ENCODE assay signal across 8 mouse cellular contexts in genomic region chr12:69681566-69682061, GRCm38 (mm10). TPM values are rescaled to one million over a fixed set of nuclear protein-coding genes. Genes with fewer than 3 reads are reported as not detected.
DNase-seq lines count a peak whose midpoint lies in the region; ATAC-seq lines count a peak whose summit lies in the region.

TSS of gene Sos2 (minus strand) at chr12:69681852.

- H3K9ac ChIP-seq in embryonic facial prominence, embryonic 15.5 days, result peak within 1 kb of the TSS; percentile 95
- peak within 1 kb of the TSS; percentile 99 for H3K9ac ChIP-seq in limb, embryonic 13.5 days
- peak within 1 kb of the TSS; percentile 95 for H3K9ac ChIP-seq in midbrain, embryonic 13.5 days (replicated peaks)

- DNase-seq in 3T3-L1 (ENCODE audit: low read depth, low spot score), result peak; percentile 18
- DNase-seq in adrenal gland, adult 8-10 months, result peak; percentile 30
- peak; percentile 19 for DNase-seq in heart, adult 8-10 months (ENCODE audit: low spot score)
- DNase-seq in kidney, adult 8-10 months, result peak; percentile 50 to 52
- peak; percentile 57 for DNase-seq in spleen, postnatal 36 days (ENCODE audit: low spot score in 2 of 2)

- H3K4me3 ChIP-seq in embryonic facial prominence, embryonic 15.5 days (replicated peaks), result peak within 1 kb of the TSS; percentile 98
- peak within 1 kb of the TSS; percentile 95 for H3K4me3 ChIP-seq in limb, embryonic 13.5 days
- H3K4me3 ChIP-seq in midbrain, embryonic 13.5 days (replicated peaks), result peak within 1 kb of the TSS; percentile 94

- H3K4me1 ChIP-seq in embryonic facial prominence, embryonic 15.5 days, result peaks cover 17% of the 10 kb centered on the region
- H3K4me1 ChIP-seq in limb, embryonic 13.5 days, result peaks cover 23% of the 10 kb centered on the region
- H3K4me1 ChIP-seq in midbrain, embryonic 13.5 days (replicated peaks), result peaks cover 10% of the 10 kb centered on the region

- no peaks in the 10 kb centered on the region for H3K9me3 ChIP-seq in embryonic facial prominence, embryonic 15.5 days (replicated peaks)
- H3K9me3 ChIP-seq in limb, embryonic 13.5 days, result no peaks in the 10 kb centered on the region
- no peaks in the 10 kb centered on the region for H3K9me3 ChIP-seq in midbrain, embryonic 13.5 days

- peak within 1 kb of the TSS; percentile 97 for H3K27ac ChIP-seq in embryonic facial prominence, embryonic 15.5 days (replicated peaks)
- H3K27ac ChIP-seq in limb, embryonic 13.5 days, result peak within 1 kb of the TSS; percentile 95
- peak within 1 kb of the TSS; percentile 98 for H3K27ac ChIP-seq in midbrain, embryonic 13.5 days

- no peaks in the 10 kb centered on the region for H3K27me3 ChIP-seq in embryonic facial prominence, embryonic 15.5 days
- no peaks in the 10 kb centered on the region for H3K27me3 ChIP-seq in limb, embryonic 13.5 days
- no peaks in the 10 kb centered on the region for H3K27me3 ChIP-seq in midbrain, embryonic 13.5 days

- ATAC-seq in embryonic facial prominence, embryonic 15.5 days (ENCODE audit: insufficient number of reproducible peaks, low FRiP score, low TSS enrichment, low read depth), result peak; percentile 85
- peak; percentile 74 for ATAC-seq in limb, embryonic 13.5 days (ENCODE audit: low FRiP score, low read depth)
- ATAC-seq in midbrain, embryonic 13.5 days, result peak; percentile 89

- WGBS in embryonic facial prominence, embryonic 15.5 days, result under 1% methylated on average over 49 of the region's 85 CpGs
- WGBS in limb, embryonic 13.5 days, result under 1% methylated on average over 69 of the region's 85 CpGs
- 0% methylated on average over 12 of the region's 85 CpGs for WGBS in midbrain, embryonic 13.5 days

- H3K36me3 ChIP-seq in embryonic facial prominence, embryonic 15.5 days, result no peaks in the 10 kb centered on the region
- no peaks in the 10 kb centered on the region for H3K36me3 ChIP-seq in limb, embryonic 13.5 days
- H3K36me3 ChIP-seq in midbrain, embryonic 13.5 days, result no peaks in the 10 kb centered on the region

- H3K4me2 ChIP-seq in embryonic facial prominence, embryonic 15.5 days (replicated peaks), result peak within 1 kb of the TSS; percentile 68
- H3K4me2 ChIP-seq in limb, embryonic 13.5 days (replicated peaks), result peak within 1 kb of the TSS; percentile 79
- H3K4me2 ChIP-seq in midbrain, embryonic 13.5 days (replicated peaks), result peak within 1 kb of the TSS; percentile 72

RNA-seq across cellular contexts. Expression of gene Sos2, which starts in this region (rescaled TPM):
- 10 to 100 TPM; 41.4 to 62.6 (median 51.7) TPM for total RNA-seq in adrenal gland, adult 8-10 months (2022)
- 10.3 and 10.7 TPM in 2 replicates for polyA plus RNA-seq in embryonic facial prominence, embryonic 15.5 days (2015; fragmentation: Nextera tagmentation; extraction: Ambion mirVana)
- 10 to 100 TPM; 36.6 to 44.0 (median 41.1) TPM for total RNA-seq in heart, adult 8-10 months (2022)
- polyA plus RNA-seq in limb, embryonic 13.5 days (2015; fragmentation: Nextera tagmentation; extraction: Ambion mirVana), result 11.3 and 12.6 TPM in 2 replicates
- polyA plus RNA-seq in midbrain, embryonic 13.5 days (2015; fragmentation: Nextera tagmentation; extraction: Ambion mirVana), result 12.4 and 13.1 TPM in 2 replicates

Comparison
In these comparisons a context has a peak if more than half of its experiments do, and no peak if none do; other contexts are left out.
1. Peak in every context shown above with its lines: DNase-seq, ATAC-seq, H3K4me3 ChIP-seq and H3K27ac ChIP-seq.